Mouse (Mus musculus): Measurements from ENCODE around the gene Serpinb1a.

Gene Serpinb1a

GRCm38 (mm10) chr13:32834513-32834912, 16.5 kb downstream of the Serpinb1a start:
- no peak for DNase-seq (ENCODE audit: low spot score)

- no peak for DNase-seq (ENCODE audit: low spot score)
Observed at GRCm38 (mm10) chr13:32833237-32833636, 17.7 kb downstream of the Serpinb1a start.

- no peak for DNase-seq (ENCODE audit: low spot score)
Observed at GRCm38 (mm10) chr13:32832776-32833175, 18.2 kb downstream of the Serpinb1a start.

DNA sequence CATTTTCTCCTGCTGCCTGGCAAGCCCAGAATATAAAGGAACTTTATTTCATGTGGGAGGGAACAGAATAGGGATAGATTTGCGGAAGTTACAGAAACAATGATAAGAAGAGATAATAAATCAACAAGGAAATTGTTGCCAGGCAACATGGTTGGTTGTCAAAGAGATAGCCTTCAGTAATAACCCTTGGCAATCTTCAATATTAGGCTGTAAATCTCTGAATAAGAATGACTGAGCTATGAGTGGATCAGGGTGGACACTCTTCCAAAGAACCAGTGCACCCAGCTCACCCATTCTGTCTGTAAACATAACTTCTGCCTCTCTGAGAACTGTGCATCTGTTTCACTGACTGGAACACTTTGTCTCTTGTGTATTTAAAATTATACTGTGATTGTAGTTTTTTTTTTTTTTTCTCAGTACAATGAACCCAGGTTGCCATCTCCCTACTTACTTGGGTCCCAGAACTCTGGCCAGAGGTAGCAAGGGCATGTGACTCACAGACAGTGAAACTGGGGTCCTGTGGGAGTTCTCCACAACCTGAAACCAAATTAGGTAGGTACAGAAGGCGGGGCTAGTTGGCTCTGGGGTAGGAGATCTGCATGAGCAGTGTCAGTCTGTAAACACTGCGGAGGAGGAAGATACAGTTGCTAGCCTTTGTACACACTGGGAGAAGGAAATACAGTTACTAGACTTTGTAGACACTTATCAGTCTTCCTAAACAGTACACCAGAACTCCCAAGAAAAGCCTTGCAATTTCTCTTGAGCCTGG, 19.3 kb downstream of the Serpinb1a start:
- no peak for DNase-seq (ENCODE audit: low spot score)

DNA sequence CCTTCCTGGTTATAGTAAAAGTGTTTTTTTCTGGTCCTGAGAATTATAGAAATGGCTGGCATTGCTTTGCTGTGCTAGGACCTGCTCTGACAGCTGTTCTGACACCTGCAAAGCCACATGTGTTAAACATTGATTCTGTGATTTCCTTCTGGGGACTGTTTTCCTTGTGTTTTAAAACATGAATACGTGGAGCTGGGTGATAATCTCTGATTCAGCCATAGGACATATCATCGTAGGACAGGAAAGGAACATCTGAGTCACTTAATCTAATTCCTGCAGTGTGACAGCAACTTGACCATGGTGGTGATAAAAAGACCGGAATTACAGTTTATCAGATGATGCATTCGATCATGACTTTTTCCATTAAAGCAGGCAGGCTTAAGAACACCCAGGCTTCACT, 22.1 kb downstream of the Serpinb1a start:
- no peak for DNase-seq (ENCODE audit: low spot score)

GRCm38 (mm10) chr13:32827951-32828350, 23.0 kb downstream of the Serpinb1a start:
- DNase-seq (ENCODE audit: low spot score), result peak; percentile 11

- DNase-seq (ENCODE audit: low spot score), result no peak
Observed at GRCm38 (mm10) chr13:32827111-32827822, 23.7 kb downstream of the Serpinb1a start.

- no peak for DNase-seq (ENCODE audit: low spot score)
Observed at GRCm38 (mm10) chr13:32825546-32825945, 25.4 kb downstream of the Serpinb1a start.

GRCm38 (mm10) chr13:32824377-32825330, 26.3 kb downstream of the Serpinb1a start:
- no peak for DNase-seq (ENCODE audit: low spot score)

DNA sequence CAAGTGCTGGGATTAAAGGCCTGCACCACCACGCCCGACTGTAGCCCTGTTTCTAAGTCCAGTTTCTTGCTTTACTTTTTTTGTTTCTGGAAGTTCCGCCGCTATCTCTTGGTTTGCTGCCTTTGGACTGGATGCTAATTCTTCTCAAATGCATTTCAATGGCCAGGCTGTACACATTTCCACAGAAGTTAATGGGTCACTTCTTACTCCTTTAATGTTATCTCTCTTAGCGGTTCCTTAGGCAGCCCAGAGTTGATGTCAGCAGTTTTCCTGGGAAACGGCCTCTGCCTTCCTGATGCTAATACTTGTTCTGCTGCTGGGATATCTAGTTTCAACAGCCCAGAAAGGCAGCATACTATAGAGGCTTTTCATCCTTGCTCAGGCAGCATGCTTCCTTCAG, 27.9 kb downstream of the Serpinb1a start:
- no peak for DNase-seq (ENCODE audit: low spot score)

- no peak for DNase-seq (ENCODE audit: low spot score)
Observed at GRCm38 (mm10) chr13:32821671-32822070, 29.3 kb downstream of the Serpinb1a start.

DNA sequence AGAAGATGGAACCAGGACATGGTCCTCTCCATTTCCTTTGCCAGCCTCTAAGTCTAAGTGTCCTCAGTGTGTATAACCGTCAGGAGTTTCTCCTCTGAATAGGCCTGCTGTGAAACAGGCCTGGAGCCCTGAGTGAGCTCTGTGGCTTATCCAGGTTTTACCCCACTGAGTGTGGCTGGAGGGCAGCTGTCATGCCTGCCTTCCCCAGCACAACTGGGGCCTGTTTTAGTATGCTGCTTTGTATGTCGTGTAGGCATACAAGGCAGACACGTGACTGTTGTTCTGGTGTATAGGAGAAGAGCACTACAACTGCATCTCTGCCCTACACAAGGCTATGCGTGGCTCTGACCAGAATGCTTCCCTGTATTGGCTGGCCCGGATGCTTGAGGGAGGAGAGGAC, 31.1 kb downstream of the Serpinb1a start:
- no peak for DNase-seq (ENCODE audit: low spot score)

DNA sequence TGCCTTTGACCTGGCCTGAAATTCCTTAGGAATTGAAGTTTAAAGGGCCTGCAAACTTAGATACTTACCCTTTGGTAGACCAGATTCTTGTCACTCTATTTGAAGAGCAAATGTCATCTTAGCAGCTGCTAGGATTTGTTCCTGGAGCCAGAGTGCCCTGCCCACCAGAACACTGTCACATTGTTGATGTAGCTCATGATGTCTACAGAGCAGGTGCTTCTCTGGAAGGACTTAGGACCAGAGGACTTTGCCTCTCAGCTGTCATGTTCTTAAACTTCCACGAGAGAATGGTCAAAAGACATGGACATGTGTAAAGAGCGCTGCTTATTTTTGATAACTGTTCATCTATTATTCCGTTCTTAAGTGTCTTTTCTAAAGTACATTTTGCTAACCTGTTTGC, 31.7 kb downstream of the Serpinb1a start:
- no peak for DNase-seq (ENCODE audit: low spot score)

- DNase-seq (ENCODE audit: low spot score), result no peak
Observed at GRCm38 (mm10) chr13:32807624-32808023, 43.4 kb downstream of the Serpinb1a start.

DNA sequence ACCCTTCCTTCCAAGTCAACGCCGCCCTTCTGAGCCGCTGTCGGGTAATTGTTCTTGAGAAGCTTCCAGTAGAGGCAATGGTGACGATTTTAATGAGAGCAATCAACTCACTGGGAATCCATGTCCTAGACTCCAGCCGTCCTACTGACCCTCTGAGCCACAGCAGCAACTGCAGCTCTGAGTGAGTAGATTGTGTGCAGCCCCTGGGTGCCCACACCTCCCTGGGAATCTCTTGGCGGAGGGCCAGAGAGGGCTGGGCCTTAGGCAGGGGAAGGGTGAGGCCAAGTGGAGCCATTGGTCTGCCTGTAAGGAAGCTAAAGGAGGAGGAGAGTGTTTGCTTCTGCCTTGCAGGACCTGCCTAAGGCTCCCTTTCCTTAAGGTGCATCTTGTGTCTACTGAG, 44.2 kb downstream of the Serpinb1a start:
- no peak for DNase-seq (ENCODE audit: low spot score)

- DNase-seq (ENCODE audit: low spot score), result no peak
Observed at GRCm38 (mm10) chr13:32803701-32804345, 47.2 kb downstream of the Serpinb1a start.

GRCm38 (mm10) chr13:32802259-32803081, 48.5 kb downstream of the Serpinb1a start, which contains the start of gene D930007J09Rik:
D930007J09Rik (minus strand) TSS chr13:32802849.
- DNase-seq (ENCODE audit: low spot score), result peak; percentile 65

- peak; percentile 99 for DNase-seq (ENCODE audit: low spot score)
Observed at GRCm38 (mm10) chr13:32801693-32802221, 49.2 kb downstream of the Serpinb1a start, which contains the start of gene Wrnip1. Wrnip1 (plus strand) TSS chr13:32802038.

GRCm38 (mm10) chr13:32800859-32801258, 50.1 kb downstream of the Serpinb1a start:
- no peak for DNase-seq (ENCODE audit: low spot score)

DNA sequence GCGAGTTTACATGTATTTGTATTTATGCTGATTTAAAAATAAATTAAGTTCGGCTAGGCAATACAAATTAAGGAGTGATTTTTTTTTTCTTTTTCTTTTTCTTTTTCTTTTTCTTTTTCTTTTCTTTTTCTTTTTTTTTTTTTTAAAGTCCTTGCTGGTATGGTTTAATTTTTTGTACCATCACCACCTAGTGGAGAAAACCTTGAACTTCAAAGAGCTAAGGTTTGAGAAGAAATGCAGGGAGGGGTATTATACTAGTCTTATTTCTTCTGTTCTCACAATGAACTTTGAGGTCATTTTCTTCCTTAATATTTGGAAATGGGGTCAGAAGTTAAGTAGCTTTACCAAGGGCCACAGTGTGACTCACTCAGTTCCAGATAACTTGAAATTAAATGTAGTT, 51.9 kb downstream of the Serpinb1a start:
- DNase-seq (ENCODE audit: low spot score), result no peak

All from testis, postnatal 14 days (tissue).